Mouse (Mus musculus): ENCODE measurements around the gene Gng12.
"Not testable (repeated sequence)": the region's sequence is repeated elsewhere in the genome, so short reads cannot be mapped to it uniquely, and the experiment has no call there.

The Gng12 gene

GRCm38 (mm10) chr6:66992232-66992631 is 96.0 kb downstream of the Gng12 start:
- no peak for DNase-seq (ENCODE audit: low spot score)

- no peak for DNase-seq (ENCODE audit: low spot score)
Observed at GRCm38 (mm10) chr6:66992786-66993185, 96.6 kb downstream of the Gng12 start.

DNA sequence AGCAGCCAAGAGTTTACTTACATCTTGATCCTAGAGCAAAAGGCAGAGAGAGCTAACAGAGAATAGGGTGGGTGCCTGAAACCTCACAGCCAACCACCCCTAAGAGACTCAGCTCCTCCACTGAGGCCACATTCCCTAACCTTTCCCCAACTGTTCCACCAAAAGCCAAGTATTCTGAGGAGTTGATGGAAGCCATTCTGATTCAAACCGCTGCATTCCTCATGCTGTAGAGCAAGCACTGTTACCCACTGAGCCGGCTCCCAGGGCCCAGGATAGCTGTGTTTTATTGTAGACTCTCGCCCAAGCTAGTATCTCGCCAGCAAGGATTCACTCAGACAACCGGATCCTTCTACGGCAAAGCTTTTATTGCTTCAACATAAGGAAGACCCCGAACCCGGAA is 98.8 kb downstream of the Gng12 start:
- DNase-seq (ENCODE audit: low spot score): no peak

- DNase-seq (ENCODE audit: low spot score): no peak
Observed at GRCm38 (mm10) chr6:66995825-66996224, 99.6 kb downstream of the Gng12 start.

DNA sequence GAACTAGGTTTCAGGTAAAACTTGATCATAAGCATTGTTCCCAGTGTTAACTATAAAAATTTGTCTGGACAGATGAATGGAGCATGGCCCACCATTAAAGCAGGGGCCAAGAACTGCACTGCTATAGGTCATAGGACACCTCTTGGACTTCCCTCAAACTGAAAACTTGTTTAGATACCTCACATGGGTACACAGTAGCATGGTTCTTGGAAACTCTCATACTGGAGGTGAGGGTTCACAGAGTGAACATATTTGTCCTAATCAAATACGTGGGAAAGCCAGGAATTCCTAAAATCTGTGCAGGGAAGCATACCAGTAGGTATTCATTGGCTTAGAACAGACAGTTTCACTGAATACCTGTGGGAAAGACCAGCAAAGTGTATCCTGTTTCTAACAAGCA is 100.1 kb downstream of the Gng12 start:
- no peak for DNase-seq (ENCODE audit: low spot score)

DNA sequence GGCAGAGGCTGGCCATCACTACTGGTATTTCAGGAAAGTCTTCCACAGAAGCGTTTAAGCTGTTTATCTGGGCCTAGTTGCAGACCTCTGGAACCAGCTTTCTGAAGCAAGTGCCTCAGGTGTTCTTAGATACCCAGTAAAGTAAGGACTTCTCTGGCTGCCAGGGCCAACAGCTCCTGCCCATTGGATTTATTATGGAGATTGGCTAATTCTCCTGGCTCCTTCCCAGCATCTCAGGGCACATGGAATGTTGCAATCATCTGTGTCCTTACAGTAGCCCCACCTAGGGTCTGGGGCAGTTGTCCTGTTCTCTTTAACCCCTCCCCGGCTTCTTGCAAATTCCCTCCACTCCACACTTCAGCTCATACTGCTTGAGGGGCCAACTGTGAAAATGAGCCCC is 102.4 kb downstream of the Gng12 start:
- DNase-seq (ENCODE audit: low spot score): peak; percentile 81

DNA sequence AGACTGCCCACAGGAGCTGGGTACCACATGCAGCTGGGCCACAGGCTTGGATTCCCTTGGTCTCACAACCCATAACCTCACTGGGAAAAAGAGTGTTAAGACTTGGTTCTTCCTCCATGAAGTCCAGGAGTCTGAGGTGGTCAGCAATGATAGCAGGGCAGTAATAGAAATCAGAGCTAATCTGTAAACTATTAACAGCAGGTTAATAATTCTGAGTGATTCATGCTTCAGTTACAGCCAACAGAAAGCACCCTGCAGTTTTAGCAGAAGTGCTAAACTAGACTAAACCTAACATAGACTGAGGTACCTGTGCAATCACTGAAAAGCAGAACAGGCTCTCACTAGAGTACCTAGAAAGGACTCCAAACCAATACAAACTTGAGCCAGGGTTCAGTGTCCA is 103.6 kb downstream of the Gng12 start:
- no peak for DNase-seq (ENCODE audit: low spot score)

DNA sequence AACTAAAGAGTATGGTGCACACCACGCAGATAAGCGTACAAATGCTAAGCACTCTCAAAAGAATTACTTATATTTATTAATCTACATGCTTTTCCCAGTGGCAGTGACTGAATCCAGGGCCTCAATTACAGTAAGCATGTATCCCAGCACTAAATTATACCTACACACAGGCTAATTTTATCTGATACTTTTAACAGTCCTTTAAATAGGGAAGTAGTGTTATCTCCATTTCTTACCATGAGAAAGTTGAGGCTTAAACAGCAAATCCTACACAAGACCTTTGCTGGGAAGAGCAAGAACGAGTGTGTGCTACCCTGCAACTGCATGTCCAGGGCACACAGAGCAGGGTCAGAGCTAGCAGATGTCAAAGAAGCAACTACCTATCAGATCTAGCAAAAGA is 113.7 kb downstream of the Gng12 start:
- DNase-seq (ENCODE audit: low spot score): no peak

DNA sequence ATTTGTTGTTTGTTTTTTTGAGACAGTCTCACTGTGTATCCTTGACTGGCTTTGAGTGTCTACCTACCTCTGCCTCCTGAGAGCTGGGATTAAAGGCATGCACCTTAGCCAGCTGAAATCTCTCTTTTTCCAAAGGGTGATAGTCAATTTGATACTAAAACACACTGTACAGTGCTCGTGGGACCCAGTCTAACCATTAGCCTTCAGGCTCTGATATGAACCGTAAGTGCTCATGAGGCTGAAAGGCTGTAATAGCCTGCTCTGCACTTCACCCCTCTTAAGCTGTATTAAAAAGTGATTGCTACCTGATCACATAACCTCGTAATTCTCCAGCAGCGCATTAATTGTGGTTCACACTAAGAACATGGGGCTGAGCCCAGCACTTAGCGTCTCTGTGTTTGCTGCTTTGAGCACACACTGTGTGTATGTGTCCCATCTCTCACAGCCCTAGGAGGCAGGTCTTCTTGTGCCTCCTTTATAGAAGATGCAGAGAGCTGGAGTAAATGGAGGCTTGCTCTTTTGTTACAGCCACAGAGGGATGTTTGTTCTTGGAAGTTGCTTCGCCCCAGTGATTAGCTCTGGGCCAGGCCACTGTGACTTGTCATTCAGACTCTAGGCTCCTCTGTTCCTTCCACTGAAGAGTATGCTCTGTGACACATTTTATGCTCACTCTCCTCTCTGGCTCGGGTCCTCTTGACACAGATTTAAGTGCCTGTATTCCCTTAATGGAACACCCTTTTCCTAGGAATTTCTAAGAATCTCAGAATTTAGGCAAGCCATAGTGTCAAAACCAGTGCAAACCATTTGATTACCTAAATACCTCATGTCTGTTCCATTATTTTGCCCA is 114.4 kb downstream of the Gng12 start:
- no peak for DNase-seq (ENCODE audit: low spot score)

GRCm38 (mm10) chr6:67011217-67011518 is 115.0 kb downstream of the Gng12 start:
- DNase-seq (ENCODE audit: low spot score): no peak

DNA sequence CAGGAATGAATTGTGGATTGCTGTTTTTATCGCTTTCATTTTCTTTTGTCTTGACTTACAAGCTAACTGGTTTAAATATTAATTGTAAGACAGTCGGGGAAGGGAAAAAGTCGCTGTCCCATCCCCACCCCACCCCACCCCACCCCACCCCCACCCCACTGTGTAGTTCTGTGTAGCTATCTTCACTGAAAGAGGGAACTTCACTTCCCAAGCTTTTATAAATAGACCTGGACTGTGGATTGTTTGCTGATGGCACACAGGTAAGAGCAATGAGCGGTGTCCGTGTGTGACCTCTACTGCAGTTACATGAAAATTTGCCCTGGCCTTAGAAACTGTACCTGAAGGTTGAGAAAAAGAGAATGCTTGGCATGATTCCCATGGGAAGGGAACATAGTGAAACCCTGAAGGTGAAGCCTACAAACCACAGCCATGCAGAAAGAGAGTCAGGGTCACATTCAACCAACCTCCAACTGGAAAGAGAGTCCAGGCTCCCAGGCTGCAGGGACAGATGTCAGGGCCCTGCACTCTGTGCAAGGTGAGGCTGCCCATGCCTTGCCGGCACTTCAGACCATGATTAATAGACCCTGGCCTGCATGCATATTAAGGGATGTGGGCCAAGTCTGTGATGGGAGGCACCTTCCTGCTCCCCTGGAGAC is 117.2 kb downstream of the Gng12 start:
- DNase-seq (ENCODE audit: low spot score): no peak

DNA sequence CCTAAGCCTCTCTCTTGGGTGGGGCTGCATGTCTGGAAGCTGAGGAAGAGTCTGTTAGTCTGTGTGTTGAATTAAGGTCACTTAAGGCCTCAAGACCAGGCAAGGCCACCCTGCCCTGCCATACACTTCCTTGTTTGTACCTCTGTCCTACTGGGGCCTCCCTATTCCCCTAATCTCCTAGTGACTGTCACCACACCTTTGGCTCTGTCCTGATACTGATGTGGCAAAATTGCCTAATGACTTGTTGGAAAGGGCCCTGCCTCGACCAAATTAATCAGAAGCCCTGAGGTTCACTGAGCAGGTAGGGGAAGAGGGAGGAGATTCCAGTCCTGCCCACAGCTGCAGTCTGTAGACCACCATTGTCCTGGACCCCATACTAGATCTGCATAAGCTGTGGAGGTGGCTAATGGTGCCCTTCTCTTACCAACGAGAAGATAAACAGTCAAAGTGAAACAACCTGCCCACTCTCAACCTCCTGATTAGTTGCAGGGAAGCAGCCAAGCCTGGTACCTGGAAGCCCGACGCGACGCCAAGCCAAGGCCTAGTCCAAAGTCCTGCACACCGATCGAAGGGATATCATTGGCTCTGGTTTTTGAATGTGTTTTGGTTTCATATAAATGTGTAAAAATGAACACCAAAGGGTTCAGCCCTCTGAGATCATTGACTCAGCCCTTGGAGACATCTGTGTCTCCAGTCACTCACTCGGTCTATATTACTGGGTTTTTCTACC is 117.9 kb downstream of the Gng12 start:
- no peak for DNase-seq (ENCODE audit: low spot score)

GRCm38 (mm10) chr6:67014679-67015075 is 118.5 kb downstream of the Gng12 start:
- peak; percentile 65 for DNase-seq (ENCODE audit: low spot score)

- DNase-seq (ENCODE audit: low spot score): peak; percentile 46
Observed at GRCm38 (mm10) chr6:67015739-67016519, 119.7 kb downstream of the Gng12 start.

- DNase-seq (ENCODE audit: low spot score): no peak
Observed at GRCm38 (mm10) chr6:67016520-67017111, 120.4 kb downstream of the Gng12 start.

GRCm38 (mm10) chr6:67018365-67018764 is 122.2 kb downstream of the Gng12 start:
- no peak for DNase-seq (ENCODE audit: low spot score)

GRCm38 (mm10) chr6:67019001-67019400 is 122.8 kb downstream of the Gng12 start:
- not testable (repeated sequence) for DNase-seq (ENCODE audit: low spot score)

DNA sequence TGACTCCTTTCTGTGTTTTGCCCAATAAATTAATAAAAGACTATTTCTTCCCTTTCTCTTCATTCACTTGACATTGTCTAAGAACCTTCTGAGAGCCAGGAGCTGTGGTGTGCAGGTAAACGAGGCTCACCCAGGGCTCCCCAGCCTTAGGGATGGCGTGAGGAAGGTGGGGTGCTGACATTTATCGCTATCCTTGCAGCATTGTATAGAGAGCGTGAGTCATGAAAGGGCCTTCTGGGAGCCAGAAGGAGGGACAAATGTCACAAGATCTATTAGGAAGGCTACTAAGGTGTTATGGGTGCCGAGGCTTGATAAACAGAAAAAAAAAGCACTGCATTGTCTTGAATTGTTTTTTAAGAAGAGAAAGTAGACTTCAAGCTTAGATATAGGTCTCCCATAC is 125.1 kb downstream of the Gng12 start:
- no peak for DNase-seq (ENCODE audit: low spot score)

DNA sequence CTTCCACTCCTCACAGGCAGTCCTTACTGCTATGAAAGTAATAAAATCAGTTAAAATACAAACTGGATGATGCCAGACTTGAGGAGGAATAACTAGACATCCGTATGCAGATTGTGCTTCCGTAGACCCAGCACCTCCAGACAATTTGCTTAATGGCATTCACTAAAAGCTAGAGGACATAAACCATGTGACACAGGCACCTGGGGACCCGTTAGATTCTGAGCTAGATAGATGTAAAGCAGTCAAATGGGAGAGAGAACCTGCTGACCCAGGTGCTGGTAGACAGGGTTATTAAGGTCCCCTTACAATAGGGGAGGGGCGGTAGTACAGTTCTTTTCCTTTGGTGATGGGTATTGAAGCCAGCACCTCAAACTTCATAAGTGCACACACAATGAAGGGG is 127.5 kb downstream of the Gng12 start:
- DNase-seq (ENCODE audit: low spot score): no peak

DNA sequence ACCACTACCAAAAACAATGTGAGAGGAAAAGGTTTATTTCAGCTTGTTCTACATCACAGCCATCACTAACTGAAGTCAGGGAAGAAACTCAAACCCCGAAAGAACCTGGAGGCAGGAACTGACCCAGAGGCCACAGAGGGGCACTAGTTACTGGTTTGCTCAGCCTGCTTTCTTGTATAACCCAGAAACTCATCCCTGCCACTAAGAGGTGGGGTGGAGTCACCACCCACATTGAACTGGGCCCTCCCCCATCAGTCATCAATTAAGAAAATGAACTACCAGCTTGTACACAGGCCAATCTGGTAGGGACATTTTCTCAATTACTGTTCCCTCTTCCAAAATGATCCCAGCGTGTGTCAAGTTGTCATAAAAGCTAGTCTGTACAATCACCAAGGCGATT is 130.5 kb downstream of the Gng12 start:
- no peak for DNase-seq (ENCODE audit: low spot score)

- DNase-seq (ENCODE audit: low spot score): no peak
Observed at GRCm38 (mm10) chr6:67027438-67028142, 131.4 kb downstream of the Gng12 start.

Measured in lung, postnatal 25 days (tissue).